Mouse (Mus musculus): ENCODE results near the gene Hoxa10. TPM values are rescaled to one million over a fixed set of nuclear protein-coding genes. Genes with fewer than 3 reads are reported as not detected.
A peak's percentile ranks its signal among the peaks of the same experiment; 100 is the strongest.

Gene Hoxa10
- polyA plus RNA-seq, 1 experiment: 93.6 TPM

DNA sequence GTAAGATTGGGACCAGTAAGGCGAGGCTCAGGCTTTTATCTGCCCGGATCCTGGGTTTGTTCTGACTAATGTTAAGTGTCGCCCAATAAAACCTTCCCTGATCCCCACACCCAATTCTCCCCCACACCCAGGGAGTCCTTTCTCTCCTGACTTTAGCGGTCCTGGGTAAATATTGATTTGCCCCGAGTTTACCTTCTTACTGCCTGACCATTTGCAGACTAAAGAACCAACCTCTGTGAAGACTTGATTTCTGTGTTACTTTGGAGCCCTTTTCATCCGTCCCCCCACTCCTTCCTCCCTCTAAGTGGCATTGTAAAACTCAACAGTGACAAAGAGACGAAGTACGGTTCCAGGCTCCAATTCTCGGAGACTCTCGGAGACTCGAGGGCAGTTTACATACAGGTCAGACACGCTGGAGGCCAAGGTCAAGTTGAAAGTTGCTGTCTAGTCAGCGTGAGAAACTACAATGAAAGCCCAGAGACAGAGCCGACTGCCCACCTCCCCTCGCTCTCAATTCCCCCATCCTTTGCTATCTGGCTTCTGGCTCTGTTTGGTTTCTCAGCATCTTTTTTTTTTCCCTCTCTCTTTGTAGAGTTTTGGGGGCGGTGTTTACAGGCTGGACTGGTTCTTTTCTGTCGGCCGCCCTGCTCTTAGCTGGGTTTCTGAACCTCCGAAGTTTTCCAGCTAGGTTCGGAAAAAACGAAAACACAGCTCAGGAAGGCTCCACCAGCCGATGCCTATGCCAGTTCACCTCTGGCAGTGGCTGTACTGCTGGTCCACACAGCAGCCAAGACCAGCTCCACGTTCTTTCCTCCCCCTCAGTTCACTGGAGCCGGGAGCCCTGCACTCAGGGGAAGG, 22.0 kb upstream of the Hoxa10 start:
- DNase-seq (ENCODE audit: low spot score): peak; percentile 32

GRCm38 (mm10) chr6:52261751-52262462, 21.3 kb upstream of the Hoxa10 start:
- DNase-seq (ENCODE audit: low spot score): no peak

DNA sequence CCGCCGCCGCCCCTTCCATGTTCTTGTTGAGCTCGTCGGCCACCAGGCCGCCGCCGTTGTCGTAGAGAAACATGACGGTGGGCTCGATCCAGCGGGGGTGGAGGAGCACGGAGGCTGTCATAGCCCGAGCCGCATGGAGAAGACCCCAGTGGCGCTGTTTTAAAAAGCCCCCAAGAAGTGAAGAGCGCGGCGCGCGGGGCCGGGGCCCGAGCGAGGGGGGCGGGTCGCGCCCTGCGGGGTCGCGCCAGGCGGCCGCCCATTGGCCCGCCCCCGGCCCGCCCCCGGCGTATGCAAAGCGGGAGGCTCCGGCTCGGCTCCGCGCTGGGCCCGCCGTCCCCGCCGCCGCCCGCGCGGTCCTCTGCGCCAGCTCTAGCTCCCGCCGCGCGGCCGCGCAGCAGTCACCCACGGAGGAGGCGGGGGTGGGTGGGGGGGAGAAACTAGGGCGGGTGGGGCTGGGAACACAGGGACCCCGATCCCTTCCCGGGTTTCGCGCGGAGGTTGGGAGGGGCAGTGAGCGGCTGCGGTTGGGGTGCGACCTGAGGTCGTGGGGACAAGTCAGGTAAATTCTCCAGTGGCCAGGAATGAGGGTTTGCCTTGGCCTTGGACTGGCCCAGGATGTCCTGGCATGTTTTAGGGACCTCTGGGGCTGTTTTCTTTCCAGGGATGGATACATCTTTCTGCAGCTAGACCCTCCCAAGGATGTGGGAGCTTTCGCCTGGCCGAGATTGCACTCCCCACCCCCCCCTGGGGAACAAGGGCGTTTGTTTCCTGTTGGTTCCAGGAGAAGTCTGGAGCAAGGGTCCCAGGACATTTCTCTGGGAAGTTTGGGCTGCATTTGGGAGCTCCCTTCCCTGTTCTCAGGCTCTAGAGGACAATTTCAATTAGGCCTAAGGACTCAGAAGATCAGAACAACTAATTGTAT, 20.3 kb upstream of the Hoxa10 start, which contains the start of gene Hoxa13:
Gene Hoxa13 (minus strand): TSS at position 227 of the 922 bp plus-strand sequence.
- DNase-seq (ENCODE audit: low spot score): peak; percentile 67

DNA sequence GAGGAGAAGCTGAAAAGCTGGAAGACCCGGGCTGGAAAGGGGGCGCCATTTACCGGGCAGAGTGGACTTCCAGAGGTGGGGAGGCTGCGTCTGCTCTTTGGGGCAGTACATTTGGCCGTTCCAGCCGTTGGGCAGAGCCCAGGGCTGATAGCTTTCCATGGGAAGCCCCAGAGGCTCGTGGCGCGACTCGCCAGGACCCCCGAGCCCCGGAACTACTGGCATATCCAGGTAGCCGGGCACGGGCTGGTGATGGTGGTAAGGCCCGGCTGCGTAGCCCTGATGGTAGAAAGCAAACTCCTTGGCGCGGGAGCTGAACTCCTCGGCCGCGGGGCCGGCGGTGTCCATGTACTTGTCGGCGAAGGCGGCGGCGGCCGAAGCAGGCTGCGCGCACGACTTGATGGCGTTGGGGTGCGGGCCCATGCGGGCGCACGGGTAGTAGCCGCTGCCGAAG, 19.2 kb upstream of the Hoxa10 start:
- peak; percentile 62 for DNase-seq (ENCODE audit: low spot score)

DNA sequence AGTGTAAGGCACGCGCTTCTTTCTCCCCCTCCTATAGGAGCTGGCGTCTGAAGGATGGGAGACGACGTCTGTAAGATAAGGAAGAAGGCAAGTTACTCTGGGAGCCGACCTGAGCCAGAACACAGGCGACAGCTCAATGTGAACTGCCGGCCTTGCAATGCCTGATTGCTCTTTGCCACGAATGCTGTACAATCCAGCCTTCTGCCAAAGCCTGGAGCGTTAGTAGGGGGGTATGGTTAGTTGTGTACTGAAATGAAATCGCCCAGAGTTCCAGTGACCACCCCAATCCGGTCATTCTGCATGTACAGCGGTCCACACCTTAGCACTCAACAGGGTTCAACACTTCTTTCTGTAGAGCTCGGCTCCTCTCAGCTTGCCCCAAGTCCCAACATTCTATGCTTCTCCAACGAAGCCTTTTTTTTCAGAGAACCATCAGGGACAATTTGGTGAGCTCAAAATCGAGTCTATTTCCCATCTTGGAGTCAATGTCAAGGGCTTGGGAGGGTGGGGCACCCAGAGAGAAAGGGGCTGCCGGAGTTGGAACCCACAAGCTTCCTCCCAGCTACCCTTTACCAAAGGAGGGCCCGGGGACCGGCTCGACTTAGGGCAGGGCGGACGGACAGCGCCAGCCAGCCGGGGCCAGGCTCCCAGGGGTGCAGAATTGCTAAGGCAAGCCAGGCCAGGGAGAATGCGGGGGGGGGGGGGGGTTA, 18.6 kb upstream of the Hoxa10 start:
- peak; percentile 49 for DNase-seq (ENCODE audit: low spot score)

DNA sequence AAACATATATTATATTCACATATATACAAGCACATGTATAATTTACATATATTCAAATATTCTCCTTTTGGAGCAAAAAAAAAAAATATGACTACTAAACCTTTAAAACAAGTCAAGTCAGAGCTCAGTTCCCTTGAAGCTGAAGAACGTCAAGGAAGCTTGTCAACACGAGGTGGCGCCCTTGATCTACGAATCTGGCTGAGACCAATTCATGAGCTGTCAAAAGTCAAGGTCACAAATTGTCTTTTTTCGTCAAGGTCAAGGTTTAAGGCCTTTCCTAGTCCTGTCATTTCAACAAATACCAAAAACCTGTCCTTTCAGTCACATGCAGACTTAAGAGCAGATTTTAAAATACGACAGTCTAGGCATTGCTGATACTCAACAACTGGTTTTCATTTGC, 16.3 kb upstream of the Hoxa10 start:
- peak; percentile 71 for DNase-seq (ENCODE audit: low spot score)

DNA sequence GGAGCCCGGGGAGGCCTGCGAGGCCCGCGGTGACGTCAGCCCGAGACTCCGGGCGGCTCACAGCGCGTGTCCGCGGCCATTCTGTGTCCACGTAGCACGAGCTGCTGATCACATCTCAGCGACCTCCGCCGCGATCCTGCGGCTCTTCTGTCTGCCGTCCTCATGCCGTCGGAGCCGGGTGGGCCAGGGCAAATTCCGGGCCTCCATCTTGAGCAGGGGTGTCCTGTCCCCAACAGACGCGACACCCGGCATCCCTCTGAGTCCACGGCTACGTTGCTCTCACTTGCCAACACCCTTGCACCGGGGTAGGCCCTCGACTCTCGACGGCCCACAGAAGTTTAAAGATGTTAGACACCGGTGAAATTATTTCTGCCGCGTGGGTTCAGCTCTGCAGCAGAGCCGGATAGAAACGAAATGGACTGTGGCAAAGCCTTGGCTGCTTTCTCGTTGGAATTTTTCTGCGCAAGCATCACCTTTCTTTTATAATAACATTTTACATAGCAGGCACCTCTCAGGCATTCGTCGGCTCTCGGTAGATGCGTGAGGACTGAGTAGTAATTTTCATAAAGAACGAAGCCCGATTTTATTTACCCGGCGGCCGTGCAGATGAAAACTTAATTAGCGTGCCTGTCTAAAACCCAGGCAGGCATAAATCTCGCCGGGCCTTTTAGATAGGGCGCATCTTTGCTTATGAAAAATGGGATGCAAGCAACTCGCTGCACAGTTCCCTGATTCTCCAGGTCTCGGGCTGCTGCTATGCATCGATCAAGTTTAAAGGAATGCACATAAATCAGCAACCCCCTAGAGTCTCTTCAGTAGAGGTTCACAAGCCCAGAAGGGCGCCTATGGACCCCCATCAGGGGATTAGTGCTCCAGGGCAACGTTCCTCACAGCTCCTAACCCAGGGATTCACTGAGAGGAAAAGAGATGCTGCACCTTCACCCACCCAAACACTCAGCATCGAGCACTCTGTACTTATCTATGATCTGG, 13.2 kb upstream of the Hoxa10 start:
- DNase-seq (ENCODE audit: low spot score): peak; percentile 76

DNA sequence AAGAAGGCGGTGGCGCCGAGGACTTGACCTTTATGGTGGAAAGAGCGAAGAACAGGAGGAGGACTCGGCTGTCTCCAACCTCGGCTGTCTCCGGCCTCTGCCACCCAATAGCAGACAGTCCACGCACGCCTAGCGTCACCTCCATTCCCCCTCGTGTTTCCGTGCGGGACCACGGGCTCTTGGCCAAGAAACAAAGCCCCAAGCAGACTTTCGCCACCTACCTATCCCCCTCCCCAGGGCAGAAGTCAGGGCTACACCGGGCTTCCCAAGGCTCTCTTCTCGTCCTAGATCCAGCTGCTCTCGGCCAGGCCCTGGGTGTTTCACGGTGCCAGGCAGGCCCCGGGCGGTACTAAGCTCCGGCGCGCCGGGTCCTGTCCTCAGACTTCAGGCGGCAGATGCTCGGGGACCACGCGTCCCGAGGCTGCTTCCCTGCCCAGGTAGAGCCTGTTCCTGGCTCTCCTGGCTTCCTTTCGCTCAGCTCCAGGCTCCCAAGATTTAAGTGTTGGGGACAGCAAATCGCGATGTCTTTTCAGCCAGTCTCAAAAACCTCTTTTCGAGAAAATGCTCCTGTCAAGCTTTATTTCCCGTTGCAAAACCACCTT, 12.2 kb upstream of the Hoxa10 start:
- DNase-seq (ENCODE audit: low spot score): peak; percentile 67

DNA sequence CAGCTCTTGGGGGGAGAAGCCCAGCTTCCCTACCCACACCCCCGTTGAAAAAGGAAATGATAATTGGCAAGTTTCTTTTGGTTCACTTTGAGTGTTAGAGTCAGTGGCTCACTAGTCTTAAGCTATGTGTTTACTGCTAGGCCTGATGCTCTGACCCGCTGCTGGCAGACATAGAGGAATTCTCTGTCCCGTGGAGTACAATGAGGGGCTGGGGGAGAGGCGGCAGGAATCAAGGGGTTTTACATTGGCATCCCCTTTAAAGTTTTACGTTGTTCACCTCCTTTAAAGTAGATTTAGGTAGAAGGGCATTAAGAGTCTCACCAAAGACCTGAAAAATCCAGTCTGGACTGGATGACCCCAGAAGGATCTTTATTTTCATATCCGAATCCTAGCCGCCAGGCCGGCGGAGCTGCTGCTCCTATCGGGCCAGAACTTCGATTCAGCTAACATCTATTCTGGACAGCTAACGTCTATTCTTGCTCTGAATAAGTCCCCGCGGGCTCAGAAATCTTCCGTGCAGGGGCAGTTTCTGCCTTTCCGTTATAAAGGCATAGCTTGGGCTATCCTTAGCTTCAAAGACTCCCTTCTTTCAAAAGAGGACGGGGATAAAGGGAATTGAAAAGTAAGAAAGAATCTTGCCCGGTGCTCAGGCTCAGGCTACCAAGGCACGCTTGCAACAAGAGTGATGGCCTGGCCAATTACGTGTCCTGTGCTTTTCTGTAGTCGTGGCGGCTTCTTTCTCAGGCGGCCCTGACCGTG, 11.5 kb upstream of the Hoxa10 start:
- DNase-seq (ENCODE audit: low spot score): peak; percentile 41

DNA sequence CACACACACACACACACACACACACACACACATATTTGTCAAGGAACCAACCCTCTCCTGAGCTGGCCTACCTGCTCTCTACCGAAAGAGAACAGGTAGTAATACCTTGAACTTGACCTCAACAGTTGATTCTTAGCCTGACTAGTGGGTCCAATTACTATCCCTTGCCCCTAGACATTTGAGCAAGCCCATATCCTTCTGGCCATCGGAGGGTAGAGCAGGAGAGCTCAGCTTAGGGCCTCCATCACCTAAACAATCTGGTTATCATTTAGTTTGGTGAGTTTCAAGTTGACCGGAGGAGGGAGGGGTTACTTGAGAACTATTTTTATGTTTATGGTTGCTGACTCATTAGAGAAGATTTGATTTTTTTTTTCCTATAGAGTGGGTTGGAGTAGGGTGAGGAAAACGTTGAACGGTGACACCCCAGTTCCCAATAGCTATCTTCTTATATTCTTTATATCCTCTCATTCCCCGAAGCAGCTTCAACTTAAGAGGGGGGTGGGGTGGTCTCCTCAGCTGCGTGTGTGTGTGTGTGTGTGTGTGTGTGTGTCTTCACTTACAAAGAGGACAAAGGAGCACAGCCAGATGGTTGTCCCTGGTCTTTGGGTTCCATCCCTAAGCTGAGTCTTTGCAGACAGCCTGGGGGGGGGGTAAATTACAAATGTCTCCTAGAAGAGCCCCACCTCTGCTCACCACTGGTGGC, 10.7 kb upstream of the Hoxa10 start:
- no peak for DNase-seq (ENCODE audit: low spot score)

- no peak for DNase-seq (ENCODE audit: low spot score)
These were observed 9.2 kb upstream of the Hoxa10 start for GRCm38 (mm10) chr6:52249826-52250225.

GRCm38 (mm10) chr6:52249415-52249738, 8.7 kb upstream of the Hoxa10 start:
- DNase-seq (ENCODE audit: low spot score): no peak

DNA sequence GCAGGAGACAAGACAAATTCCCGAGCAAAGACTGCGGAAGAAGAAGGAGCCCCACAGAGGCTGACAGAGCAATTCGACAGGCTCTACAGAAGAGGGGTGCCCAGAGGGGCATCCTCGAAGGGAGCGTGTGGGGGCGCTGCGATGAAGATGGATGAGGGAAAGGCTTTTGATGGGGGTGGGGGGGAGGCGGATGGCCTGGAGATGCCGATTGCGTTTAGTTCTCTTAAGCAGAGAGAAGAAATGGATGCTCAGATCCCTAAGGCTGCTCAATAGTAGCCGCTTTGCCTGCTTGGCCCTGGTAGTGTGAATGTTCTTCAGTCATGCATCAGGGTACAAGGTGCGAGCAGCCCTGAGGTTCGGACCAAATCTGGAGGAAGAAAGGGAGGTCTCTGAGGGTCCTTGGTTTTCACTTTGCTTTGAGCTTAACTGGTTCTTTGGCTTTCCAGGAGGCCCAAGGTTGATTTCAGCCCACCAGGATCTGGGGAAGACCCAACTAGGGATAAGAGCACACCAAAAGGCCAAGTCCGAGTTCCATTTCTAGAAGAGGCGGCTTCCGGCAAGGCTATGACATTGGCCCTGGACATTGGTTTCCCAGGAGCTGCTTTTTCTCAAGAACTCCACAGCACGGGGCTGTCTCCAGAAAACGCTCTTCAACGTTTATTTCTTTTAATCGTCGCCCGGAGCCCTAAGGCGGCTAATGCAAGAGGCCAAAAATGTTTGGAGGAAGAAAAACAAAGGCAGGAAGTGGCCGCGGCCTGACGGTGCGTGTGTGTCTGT, 8.2 kb upstream of the Hoxa10 start:
- DNase-seq (ENCODE audit: low spot score): peak; percentile 44

GRCm38 (mm10) chr6:52247766-52248637, 7.3 kb upstream of the Hoxa10 start:
- peak; percentile 55 for DNase-seq (ENCODE audit: low spot score)

DNA sequence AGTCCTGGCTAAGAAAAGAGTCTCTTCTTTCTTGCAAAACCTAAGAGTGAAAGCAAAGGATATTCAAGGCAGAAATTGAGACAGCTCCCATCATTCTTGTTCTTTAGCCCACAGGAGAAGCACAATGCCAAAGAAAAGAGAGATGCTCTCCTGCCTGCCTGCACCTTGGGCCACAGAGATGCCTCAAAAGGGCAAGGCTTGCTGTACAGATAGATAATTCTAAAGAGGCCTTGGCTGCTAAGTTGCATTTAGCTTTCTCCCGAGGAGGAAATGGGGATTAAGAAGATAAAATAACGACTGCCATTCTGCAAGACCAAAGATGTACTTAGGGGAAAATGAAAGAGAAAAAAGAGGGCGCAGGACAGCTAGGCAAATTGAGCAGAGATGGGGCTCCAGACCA, 6.3 kb upstream of the Hoxa10 start:
- peak; percentile 23 for DNase-seq (ENCODE audit: low spot score)

DNA sequence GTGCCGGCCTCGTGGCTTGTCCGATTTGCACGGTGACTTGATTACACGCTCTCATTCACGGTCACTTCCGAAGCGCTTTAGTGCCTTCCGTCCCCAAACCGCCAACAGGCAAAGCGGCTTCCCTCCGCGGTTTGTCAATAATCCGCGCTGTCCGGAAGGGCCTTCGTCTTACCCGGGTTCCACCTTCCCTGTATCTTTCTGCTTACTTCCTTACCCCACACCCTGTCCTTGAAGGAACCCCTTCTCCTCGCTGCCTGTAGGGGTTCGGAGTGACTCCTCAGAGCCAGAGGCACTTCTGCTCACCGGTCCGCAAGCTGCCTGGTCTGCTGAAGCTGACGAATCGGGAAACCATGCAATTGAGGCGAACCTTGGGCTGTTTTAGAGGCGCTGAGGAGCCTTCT, 5.7 kb upstream of the Hoxa10 start:
- peak; percentile 56 for DNase-seq (ENCODE audit: low spot score)

All from urinary bladder, adult 2 months (tissue).